Mouse (Mus musculus) E14TG2a.4 (cell line): ENCODE results near the gene Fam213b.

ENCODE experiments used
- CTCF ChIP-seq: conservative IDR thresholded peaks from 2 replicates; pipeline ENCODE4 v1.5.1; 2014; ENCODE audit warnings: low read length
- NANOG ChIP-seq: IDR thresholded peaks from 2 replicates; pipeline ENCODE4 v1.6.1; 2014; ENCODE audit warnings: borderline replicate concordance, low read length, mixed read lengths

GRCm38 (mm10) chr4:154864961-154865760 is 33.8 kb downstream of the Fam213b start:
- TF ChIP-seq NANOG: no peak
- no peak for TF ChIP-seq CTCF
